Mouse (Mus musculus) E14TG2a.4 (cell line): ENCODE data around the gene Lamtor4.

Experiments
- H3K27me3 ChIP-seq: 2 replicates; pipeline ENCODE4 v1.6.1; 2014; ENCODE audit warnings: low read length, control low read depth; ENCODE audit not compliant: insufficient read depth
- H3K36me3 ChIP-seq: 2 replicates; pipeline ENCODE4 v1.6.1; 2014; ENCODE audit warnings: low read length, control low read depth; ENCODE audit not compliant: insufficient read depth
- H3K4me1 ChIP-seq: replicated peaks from 2 replicates; pipeline ENCODE4 v1.6.1; 2014; ENCODE audit warnings: low read depth, low read length, control low read depth
- H3K4me3 ChIP-seq: replicated peaks from 2 replicates; pipeline ENCODE4 v1.5.1; 2014; ENCODE audit warnings: mild to moderate bottlenecking, low read length
- H3K9me3 ChIP-seq: 2 replicates; pipeline ENCODE4 v1.6.1; 2014; ENCODE audit warnings: low read length, control low read depth
- CTCF ChIP-seq: conservative IDR thresholded peaks from 2 replicates; pipeline ENCODE4 v1.5.1; 2014; ENCODE audit warnings: low read length
- NANOG ChIP-seq: IDR thresholded peaks from 2 replicates; pipeline ENCODE4 v1.6.1; 2014; ENCODE audit warnings: borderline replicate concordance, low read length, mixed read lengths
- POU5F1 ChIP-seq: IDR thresholded peaks from 2 replicates; pipeline ENCODE4 v1.6.1; 2014; ENCODE audit warnings: low read length, borderline replicate concordance

Gene Lamtor4

GRCm38 (mm10) chr5:138262582-138263240 is 7.4 kb downstream of the Lamtor4 start:
- Histone ChIP-seq H3K9me3 (no peaks in the 10 kb centered on the region), H3K27me3 (no peaks in the 10 kb centered on the region), H3K36me3 (peaks cover 65% of the 10 kb centered on the region), H3K4me3 (peak overlapping the region; percentile 97), H3K4me1 (peaks cover 58% of the 10 kb centered on the region)
- no peak for TF ChIP-seq CTCF
- TF ChIP-seq POU5F1: no peak
- TF ChIP-seq NANOG: no peak

DNA sequence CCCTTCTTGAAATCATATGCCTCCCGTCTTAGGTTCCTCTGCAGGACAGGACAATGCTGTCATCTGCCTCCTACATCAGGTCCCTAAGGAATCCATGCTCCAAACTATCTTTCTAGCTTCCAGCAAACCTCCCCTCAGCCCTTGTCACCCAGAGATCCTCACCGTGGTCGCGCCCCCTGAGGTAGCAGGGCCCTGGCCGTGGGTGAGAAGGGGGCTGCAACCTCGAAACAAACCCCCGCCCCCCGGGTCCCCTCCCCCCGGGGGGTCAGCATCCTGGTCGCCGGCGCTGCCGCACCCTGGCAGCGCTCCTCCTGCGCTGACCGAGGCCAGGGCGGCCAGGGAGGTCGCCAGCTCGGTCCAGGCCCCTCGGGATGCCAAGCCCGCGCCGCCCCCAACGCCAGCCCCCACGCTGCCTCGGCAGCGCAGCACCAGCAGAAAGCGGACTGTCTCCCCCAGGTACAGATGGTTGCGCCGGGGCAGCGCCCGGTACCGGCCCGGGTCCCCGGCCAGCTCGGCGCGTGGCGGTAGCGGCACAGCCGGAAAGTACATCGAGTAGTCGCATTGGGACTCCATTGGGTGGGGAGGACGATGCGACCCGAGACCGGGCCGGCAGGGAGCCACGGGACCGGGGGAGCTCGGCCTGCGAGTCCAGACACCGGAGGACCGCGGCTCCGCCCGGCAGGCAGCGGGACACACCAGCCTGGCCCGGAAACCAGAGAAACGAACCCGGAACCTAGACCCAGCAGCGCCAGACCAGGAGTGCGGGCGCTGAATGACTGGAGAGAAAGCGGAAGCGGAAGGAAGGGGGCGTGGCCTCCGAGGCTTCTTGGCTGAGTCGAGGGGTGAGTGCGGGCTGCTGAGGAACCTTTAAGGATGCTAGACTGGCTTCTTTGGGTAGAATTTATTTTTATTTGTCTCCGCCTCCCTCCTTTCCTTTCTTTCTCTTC is 8.3 kb downstream of the Lamtor4 start, which contains the start of gene BC037034:
Gene BC037034, minus strand, starts transcription at position 774 of the 947 bp plus-strand sequence.
- Histone ChIP-seq H3K4me3 (peak within 1 kb of the TSS; percentile 97), H3K4me1 (peaks cover 49% of the 10 kb centered on the region), H3K9me3 (no peaks in the 10 kb centered on the region), H3K27me3 (no peaks in the 10 kb centered on the region), H3K36me3 (peaks cover 56% of the 10 kb centered on the region)
- TF ChIP-seq POU5F1 (no peak), NANOG (no peak)

DNA sequence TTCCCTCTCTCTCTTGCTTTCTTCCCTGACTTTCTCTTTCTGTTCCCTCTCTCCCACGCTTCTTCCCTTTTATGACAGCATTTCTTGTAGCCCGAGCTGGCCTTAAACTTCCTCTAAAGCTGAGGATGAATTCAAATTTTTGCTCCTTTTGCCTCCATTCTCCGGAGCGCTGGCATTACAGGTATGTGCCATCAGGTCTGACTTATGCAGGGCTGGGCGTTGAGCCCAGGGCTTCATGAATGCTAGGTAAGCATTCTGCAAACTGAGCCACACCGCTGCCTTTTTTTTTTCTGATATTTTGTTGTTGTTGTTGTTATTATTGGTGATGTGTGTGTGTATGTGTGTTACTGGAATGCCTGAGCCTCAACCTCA is 8.9 kb downstream of the Lamtor4 start:
- peaks cover 43% of the 10 kb centered on the region for H3K4me1 ChIP-seq
- H3K36me3 ChIP-seq: peaks cover 50% of the 10 kb centered on the region
- H3K27me3 ChIP-seq: 0 out of 2 replicates have a peak, but pooled peaks cover 4% of the 10 kb centered on the region
- no peak for TF ChIP-seq CTCF
- no peak for TF ChIP-seq NANOG
- TF ChIP-seq POU5F1: no peak
- H3K9me3 ChIP-seq: no peaks in the 10 kb centered on the region
- peak overlapping the region; percentile 97 for H3K4me3 ChIP-seq

DNA sequence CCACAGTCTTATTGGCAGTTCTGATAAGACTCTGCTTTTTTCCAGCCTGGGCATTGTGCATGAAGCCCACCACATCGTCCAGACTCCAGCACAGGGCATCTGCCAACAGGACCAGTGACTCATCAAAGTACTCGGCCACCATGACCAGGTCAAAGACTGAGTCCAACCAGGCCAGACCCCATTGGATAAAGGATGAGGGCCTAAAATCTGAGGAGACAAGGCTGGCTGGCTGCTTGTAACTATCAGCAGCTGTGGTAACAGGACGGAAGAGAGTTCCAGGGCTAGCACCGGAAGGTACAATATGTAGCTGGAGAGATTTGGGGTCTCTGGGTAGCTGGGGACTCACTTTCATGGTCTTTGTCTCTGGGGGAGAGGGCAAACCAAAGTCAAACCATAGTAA is 10.4 kb downstream of the Lamtor4 start:
- TF ChIP-seq POU5F1 (no peak), NANOG (no peak), CTCF (no peak)
- H3K9me3 ChIP-seq: no peaks in the 10 kb centered on the region
- H3K36me3 ChIP-seq: peaks cover 35% of the 10 kb centered on the region
- H3K4me3 ChIP-seq: no peak overlapping the region
- peaks cover 15% of the 10 kb centered on the region for H3K27me3 ChIP-seq
- H3K4me1 ChIP-seq: peaks cover 32% of the 10 kb centered on the region

DNA sequence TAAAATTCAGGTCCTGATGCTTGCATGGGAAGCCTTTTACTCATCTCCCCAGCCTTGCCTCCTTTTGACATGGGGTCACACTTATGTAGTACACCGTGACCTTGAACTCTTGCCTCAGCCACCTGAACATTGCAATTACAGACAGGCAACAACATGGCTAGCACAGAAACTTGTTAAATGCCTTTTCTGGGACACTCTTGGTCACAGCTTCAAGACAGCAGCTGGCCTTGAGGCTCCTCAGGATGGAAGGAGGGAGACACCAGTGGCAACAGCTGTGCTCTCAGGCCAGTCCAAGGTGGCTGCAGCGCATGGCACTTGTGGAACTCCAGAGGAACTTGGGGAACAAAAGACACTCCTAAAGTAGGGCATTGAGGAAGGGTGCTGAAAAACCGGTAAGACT is 11.8 kb downstream of the Lamtor4 start:
- TF ChIP-seq CTCF (no peak), NANOG (no peak), POU5F1 (no peak)
- H3K4me1 ChIP-seq: peaks cover 27% of the 10 kb centered on the region
- H3K36me3 ChIP-seq: peaks cover 21% of the 10 kb centered on the region

DNA sequence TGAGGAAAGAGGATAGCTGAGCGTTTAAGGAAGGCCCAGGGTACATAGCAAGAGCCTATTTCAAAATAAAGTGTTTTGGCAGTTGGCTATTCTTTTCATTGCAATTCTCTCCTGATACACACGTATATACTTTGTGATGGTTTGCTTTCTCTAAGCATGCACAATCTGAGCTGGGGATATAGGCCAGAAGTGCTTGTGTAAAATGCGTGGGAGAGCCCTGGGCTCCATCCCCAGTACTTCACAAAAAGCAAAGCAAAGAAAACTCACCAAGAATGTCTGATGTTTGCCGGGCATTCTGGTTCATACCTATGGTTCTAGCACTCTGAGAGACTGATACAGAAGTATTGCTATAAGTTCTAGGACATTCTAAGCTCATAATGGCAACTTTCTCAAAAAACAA is 13.7 kb downstream of the Lamtor4 start:
- Histone ChIP-seq H3K4me3 (no peak overlapping the region), H3K36me3 (peaks cover 15% of the 10 kb centered on the region), H3K9me3 (no peaks in the 10 kb centered on the region), H3K4me1 (peaks cover 29% of the 10 kb centered on the region), H3K27me3 (peaks cover 42% of the 10 kb centered on the region)
- no peak for TF ChIP-seq POU5F1
- no peak for TF ChIP-seq NANOG
- TF ChIP-seq CTCF: no peak

More for the DNA sequence above, 11.8 kb downstream of the Lamtor4 start:
- Histone ChIP-seq H3K9me3 (no peaks in the 10 kb centered on the region), H3K27me3 (peaks cover 29% of the 10 kb centered on the region), H3K4me3 (no peak overlapping the region)

DNA sequence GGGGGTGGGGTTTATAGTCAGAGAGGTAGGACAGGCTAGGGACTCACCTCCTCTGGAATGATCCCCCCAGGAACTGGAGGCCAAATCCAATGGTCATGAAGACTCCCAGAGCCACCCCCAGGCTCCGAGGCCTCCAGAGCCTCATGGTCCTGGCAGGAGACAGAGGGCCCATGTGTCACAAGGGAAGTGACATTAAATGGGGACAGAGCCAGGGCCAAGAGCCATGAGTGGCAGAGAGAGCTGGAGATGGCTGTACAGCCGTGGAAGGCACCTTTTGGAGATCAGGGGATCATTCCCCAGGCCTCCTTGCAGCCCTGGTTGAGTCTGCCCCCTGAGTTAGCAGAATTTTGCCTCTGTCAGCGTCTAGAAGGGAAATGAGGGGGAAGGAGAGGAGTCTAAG is 15.9 kb downstream of the Lamtor4 start:
- no peak for TF ChIP-seq NANOG
- H3K36me3 ChIP-seq: peaks cover 12% of the 10 kb centered on the region

DNA sequence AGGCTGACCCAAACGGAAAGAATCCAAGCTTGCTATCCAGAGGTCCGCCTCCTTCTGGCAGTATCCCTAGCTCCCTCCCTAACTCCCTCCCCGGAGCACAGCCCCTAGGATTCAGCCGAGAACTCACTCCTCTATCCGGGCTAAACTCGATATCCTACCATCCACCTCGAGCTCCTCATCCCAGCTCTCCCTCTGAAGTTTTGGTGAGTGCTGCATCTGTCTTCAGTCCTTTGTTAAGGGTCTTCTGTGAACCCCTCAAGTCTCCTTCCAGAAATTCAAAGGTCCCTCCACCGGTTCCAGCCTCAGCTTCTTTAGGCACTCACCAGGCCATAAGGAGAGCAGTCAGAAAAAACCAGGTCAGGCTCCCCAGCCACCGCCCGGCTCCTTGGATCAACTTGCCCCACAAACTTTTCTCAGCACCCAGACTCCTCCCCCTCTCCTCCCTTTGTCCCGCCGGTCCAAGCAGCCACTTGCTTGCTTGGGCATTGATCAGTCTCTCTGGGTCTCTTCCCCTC is 17.2 kb downstream of the Lamtor4 start, which contains the start of gene Gal3st4:
Gene Gal3st4, minus strand, starts transcription at position 432 of the 515 bp plus-strand sequence.
- Histone ChIP-seq H3K9me3 (no peaks in the 10 kb centered on the region), H3K27me3 (peaks cover 69% of the 10 kb centered on the region), H3K4me3 (peak within 1 kb of the TSS; percentile 42), H3K36me3 (peaks cover 20% of the 10 kb centered on the region), H3K4me1 (peaks cover 46% of the 10 kb centered on the region)
- TF ChIP-seq POU5F1: no peak
- no peak for TF ChIP-seq NANOG
- no peak for TF ChIP-seq CTCF

More for the DNA sequence above, 15.9 kb downstream of the Lamtor4 start:
- Histone ChIP-seq H3K4me3 (no peak overlapping the region), H3K9me3 (no peaks in the 10 kb centered on the region), H3K27me3 (peaks cover 59% of the 10 kb centered on the region), H3K4me1 (peaks cover 41% of the 10 kb centered on the region)

DNA sequence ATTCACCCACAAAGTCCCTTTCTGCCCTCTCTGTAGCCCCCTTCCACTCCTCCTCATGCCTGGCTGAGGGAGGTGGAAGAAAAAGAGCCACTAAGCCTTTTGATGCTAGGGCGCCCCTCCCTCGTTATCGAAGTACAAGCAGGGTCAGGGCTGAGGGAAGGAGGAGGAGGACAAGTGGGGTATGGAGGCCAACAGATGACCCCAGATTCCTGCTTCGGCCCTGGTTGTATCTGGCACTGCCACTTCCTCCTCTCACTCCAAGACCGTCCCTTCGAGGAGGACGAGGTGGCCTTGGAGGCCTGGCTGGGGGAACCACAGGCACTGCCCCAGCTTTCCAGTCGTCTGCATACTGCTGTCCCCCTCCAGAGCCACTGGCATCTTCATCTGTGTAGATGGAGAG is 18.9 kb downstream of the Lamtor4 start:
- TF ChIP-seq POU5F1: no peak
- no peak for TF ChIP-seq NANOG
- TF ChIP-seq CTCF: no peak
- no peaks in the 10 kb centered on the region for H3K9me3 ChIP-seq
- peaks cover 32% of the 10 kb centered on the region for H3K36me3 ChIP-seq
- H3K4me1 ChIP-seq: peaks cover 59% of the 10 kb centered on the region
- peaks cover 78% of the 10 kb centered on the region for H3K27me3 ChIP-seq
- H3K4me3 ChIP-seq: no peak overlapping the region
